Mouse (Mus musculus) lung, postnatal 0 days (tissue): ENCODE measurements around the gene Mllt11. TPM values are rescaled to one million over a fixed set of nuclear protein-coding genes. Genes with fewer than 3 reads are reported as not detected.
A peak's percentile ranks its signal among the peaks of the same experiment; 100 is the strongest.

Source experiments
- ATAC-seq: fragments of 200-750 bp; cut with Nextera tagmentation; 2 replicates; pipeline ENCODE4 v1.8.0; 2017; ENCODE audit warnings: moderate library complexity
- DNase-seq: peaks from one replicate; pipeline ENCODE4 v3.0.0-alpha.2; 2016; ENCODE audit warnings: low spot score
- H3K27ac ChIP-seq: fragments of 300-500 bp; sonication (generic); 2 replicates; pipeline ENCODE4 v1.5.1; 2014; ENCODE audit warnings: antibody characterized with exemption, mild to moderate bottlenecking, low read length, mixed read lengths
- H3K27me3 ChIP-seq: fragments of 300-500 bp; sonication (generic); replicated peaks from 2 replicates; pipeline ENCODE4 v1.6.1; 2014; ENCODE audit warnings: low read length, mixed read lengths; ENCODE audit not compliant: insufficient read depth
- H3K36me3 ChIP-seq: fragments of 300-500 bp; sonication (generic); 2 replicates; pipeline ENCODE4 v1.6.1; 2014; ENCODE audit warnings: low read length, mixed read lengths; ENCODE audit not compliant: insufficient read depth
- H3K4me1 ChIP-seq: fragments of 300-500 bp; sonication (generic); 2 replicates; pipeline ENCODE4 v1.6.1; 2014; ENCODE audit warnings: antibody characterized with exemption, low read depth, low read length, mixed read lengths; ENCODE audit not compliant: insufficient read depth
- H3K4me2 ChIP-seq: fragments of 300-500 bp; sonication (generic); replicated peaks from 2 replicates; pipeline ENCODE4 v1.6.1; 2014; ENCODE audit warnings: low read depth, mild to moderate bottlenecking, low read length, moderate library complexity, mixed read lengths
- H3K4me3 ChIP-seq: fragments of 300-500 bp; sonication (generic); 2 replicates; pipeline ENCODE4 v1.5.1; 2014; ENCODE audit warnings: low read depth, low read length
- H3K9ac ChIP-seq: fragments of 300-500 bp; sonication (generic); replicated peaks from 2 replicates; pipeline ENCODE4 v1.6.1; 2014; ENCODE audit warnings: low read depth, mild to moderate bottlenecking
- H3K9me3 ChIP-seq: fragments of 300-500 bp; sonication (generic); 2 replicates; pipeline ENCODE4 v1.6.1; 2016; ENCODE audit warnings: low read length, mixed read lengths
- CTCF ChIP-seq: IDR thresholded peaks from 2 replicates; pipeline ENCODE4 v1.5.1; 2016; ENCODE audit warnings: antibody characterized with exemption, mild to moderate bottlenecking
- EP300 ChIP-seq: IDR thresholded peaks from 2 replicates; pipeline ENCODE4 v1.6.1; 2016; ENCODE audit warnings: antibody characterized with exemption, mild to moderate bottlenecking, control low read depth
- whole genome bisulfite sequencing: fragments of 180-500 bp; shearing (Covaris S2); extraction: QIAGEN DNeasy Blood & Tissue Kit; methylation state at CpG from one replicate; pipeline ENCODE4 v1.1.7; 2014; 5-methylcytosine and 5-hydroxymethylcytosine counted together
- polyA plus RNA-seq: library from polyadenylated mRNA; unstranded; fragments of >200 nt; fragmentation: Nextera tagmentation; extraction: Ambion mirVana; gene quantifications from 2 replicates; pipeline ENCODE4 v1.2.1, GENCODE M21; 2015

Mllt11 gene
- polyA plus RNA-seq, 1 experiment from 2014 or later, result 5.9 TPM

- H3K27me3 ChIP-seq, result peaks cover 11% of the 10 kb centered on the region
- 9% methylated on average over 56 of the region's 58 CpGs for WGBS
- TF ChIP-seq CTCF (no peak), EP300 (no peak)
- no peak overlapping the region for H3K27ac ChIP-seq
- H3K9ac ChIP-seq, result no peak overlapping the region; the same call in 1 of the 2 replicates
- peak overlapping the region; percentile 69 for H3K4me2 ChIP-seq
- H3K4me3 ChIP-seq, result peak overlapping the region; percentile 41
- 0 out of 2 replicates have a peak, but pooled peaks cover 6% of the 10 kb centered on the region for H3K4me1 ChIP-seq
- no peaks in the 10 kb centered on the region for H3K9me3 ChIP-seq
- peaks cover 3% of the 10 kb centered on the region; the same call in 1 of the 2 replicates for H3K36me3 ChIP-seq
- ATAC-seq, result peak; percentile 43
- DNase-seq, result no peak
Measured at GRCm38 (mm10) chr3:95173256-95173949, 58.6 kb downstream of the Mllt11 start.

- TF ChIP-seq EP300, result no peak
- TF ChIP-seq CTCF, result no peak
- peaks cover 3% of the 10 kb centered on the region; the same call in 1 of the 2 replicates for H3K36me3 ChIP-seq
- H3K27me3 ChIP-seq, result peaks cover 11% of the 10 kb centered on the region
- ATAC-seq (peak; percentile 27), DNase-seq (no peak)
- H3K27ac ChIP-seq, result no peak overlapping the region
- WGBS, result 27% methylated on average over 53 of the region's 84 CpGs
- peak overlapping the region; percentile 41 for H3K4me3 ChIP-seq
- H3K4me2 ChIP-seq, result peak overlapping the region; percentile 69
- H3K9me3 ChIP-seq, result no peaks in the 10 kb centered on the region
- 0 out of 2 replicates have a peak, but pooled peaks cover 6% of the 10 kb centered on the region for H3K4me1 ChIP-seq
- H3K9ac ChIP-seq, result no peak overlapping the region
Measured at GRCm38 (mm10) chr3:95172526-95173255, 59.3 kb downstream of the Mllt11 start.

GRCm38 (mm10) chr3:95171105-95171504, 60.9 kb downstream of the Mllt11 start:
- Histone ChIP-seq H3K4me1 (0 out of 2 replicates have a peak, but pooled peaks cover 6% of the 10 kb centered on the region), H3K9me3 (no peaks in the 10 kb centered on the region), H3K27ac (no peak overlapping the region), H3K36me3 (peaks cover 3% of the 10 kb centered on the region; the same call in 1 of the 2 replicates), H3K27me3 (peaks cover 11% of the 10 kb centered on the region), H3K4me3 (no peak overlapping the region), H3K9ac (no peak overlapping the region), H3K4me2 (no peak overlapping the region)
- 59% methylated on average over 6 of the region's 6 CpGs for WGBS
- DNase-seq (no peak), ATAC-seq (no peak)
- TF ChIP-seq CTCF (no peak), EP300 (no peak)

GRCm38 (mm10) chr3:95169996-95170395, 62.0 kb downstream of the Mllt11 start:
- H3K27me3 ChIP-seq, result peaks cover 11% of the 10 kb centered on the region
- DNase-seq, result no peak
- H3K27ac ChIP-seq, result no peak overlapping the region
- peaks cover 3% of the 10 kb centered on the region; the same call in 1 of the 2 replicates for H3K36me3 ChIP-seq
- no peak for ATAC-seq
- no peak overlapping the region for H3K9ac ChIP-seq
- H3K4me1 ChIP-seq, result 0 out of 2 replicates have a peak, but pooled peaks cover 6% of the 10 kb centered on the region
- TF ChIP-seq EP300 (no peak), CTCF (no peak)
- H3K4me3 ChIP-seq, result no peak overlapping the region
- no peak overlapping the region for H3K4me2 ChIP-seq
- no peaks in the 10 kb centered on the region for H3K9me3 ChIP-seq
- 95% methylated on average over 10 of the region's 10 CpGs for WGBS

Other genes with a start within 250 kb of the Mllt11 start
- 9.9 and 10.1 TPM in 2 replicates for gene Zfp687, start 216.7 kb downstream of the Mllt11 start, polyA plus RNA-seq
- gene Psmd4, start 189.6 kb downstream of the Mllt11 start, polyA plus RNA-seq, result 170 and 185 TPM in 2 replicates
- 18.1 and 18.6 TPM in 2 replicates for gene Pip5k1a, start 125.2 kb downstream of the Mllt11 start, polyA plus RNA-seq
- 82.9 and 84.0 TPM in 2 replicates for gene Vps72, start 121.1 kb downstream of the Mllt11 start, polyA plus RNA-seq
- 2.0 and 2.9 TPM in 2 replicates for gene Tmod4, start 107.7 kb downstream of the Mllt11 start, polyA plus RNA-seq
- 51.8 and 54.1 TPM in 2 replicates for gene Scnm1, start 98.2 kb downstream of the Mllt11 start, polyA plus RNA-seq
- gene Lysmd1, start 98.1 kb downstream of the Mllt11 start, polyA plus RNA-seq, result 13.3 and 14.0 TPM in 2 replicates
- gene Tnfaip8l2, start 89.8 kb downstream of the Mllt11 start, polyA plus RNA-seq, result 9.0 and 9.7 TPM in 2 replicates
- 1.3 and 1.8 TPM in 2 replicates for gene Sema6c, start 71.7 kb downstream of the Mllt11 start, polyA plus RNA-seq
- 4.3 and 4.7 TPM in 2 replicates for gene Gabpb2, start 14.3 kb downstream of the Mllt11 start, polyA plus RNA-seq
- gene Cdc42se1, start 3.4 kb downstream of the Mllt11 start, polyA plus RNA-seq, result 104 and 120 TPM in 2 replicates
- gene Gm128, start 9.4 kb upstream of the Mllt11 start, polyA plus RNA-seq, result 1.5 and 1.6 TPM in 2 replicates
- 2.5 and 2.8 TPM in 2 replicates for gene Bnipl, start 19.0 kb upstream of the Mllt11 start, polyA plus RNA-seq
- 65.8 and 68.0 TPM in 2 replicates for gene Mindy1, start 49.2 kb upstream of the Mllt11 start, polyA plus RNA-seq
- 11.6 and 14.5 TPM in 2 replicates for gene Prune1, start 49.9 kb upstream of the Mllt11 start, polyA plus RNA-seq
- 1.4 and 1.6 TPM in 2 replicates for gene Anxa9, start 75.0 kb upstream of the Mllt11 start, polyA plus RNA-seq
- gene Cers2, start 82.6 kb upstream of the Mllt11 start, polyA plus RNA-seq, result 291 and 299 TPM in 2 replicates
- gene Setdb1, start 125.0 kb upstream of the Mllt11 start, polyA plus RNA-seq, result 11.5 and 13.2 TPM in 2 replicates
- gene 4930558C23Rik, start 170.7 kb upstream of the Mllt11 start, polyA plus RNA-seq, result 0.23 and 0.45 TPM in 2 replicates
- 22.7 and 27.0 TPM in 2 replicates for gene Arnt, start 202.2 kb upstream of the Mllt11 start, polyA plus RNA-seq